Mouse (Mus musculus) olfactory bulb, adult 2 months (tissue): ENCODE data around the gene Apoe.

Experiments used
- CTCF ChIP-seq: fragments of 200-500 bp; IDR thresholded peaks from 2 replicates; pipeline ENCODE4 v1.5.1; 2012; ENCODE audit warnings: low read depth, mild to moderate bottlenecking, low read length, moderate library complexity; ENCODE audit not compliant: insufficient read depth
- POLR2A ChIP-seq: fragments of 200-500 bp; IDR thresholded peaks from 2 replicates; pipeline ENCODE4 v1.6.1; 2012; ENCODE audit warnings: mild to moderate bottlenecking, low read depth, low read length, moderate library complexity; ENCODE audit not compliant: insufficient read depth

- TF ChIP-seq CTCF (no peak), POLR2A (no peak)
Observed at GRCm38 (mm10) chr7:19681202-19681694, 17.7 kb downstream of the Apoe start, which contains the start of the genes Gm44805 and Apoc4.
